ENCODE assay signal across 10 mouse cellular contexts in the genomic region with DNA sequence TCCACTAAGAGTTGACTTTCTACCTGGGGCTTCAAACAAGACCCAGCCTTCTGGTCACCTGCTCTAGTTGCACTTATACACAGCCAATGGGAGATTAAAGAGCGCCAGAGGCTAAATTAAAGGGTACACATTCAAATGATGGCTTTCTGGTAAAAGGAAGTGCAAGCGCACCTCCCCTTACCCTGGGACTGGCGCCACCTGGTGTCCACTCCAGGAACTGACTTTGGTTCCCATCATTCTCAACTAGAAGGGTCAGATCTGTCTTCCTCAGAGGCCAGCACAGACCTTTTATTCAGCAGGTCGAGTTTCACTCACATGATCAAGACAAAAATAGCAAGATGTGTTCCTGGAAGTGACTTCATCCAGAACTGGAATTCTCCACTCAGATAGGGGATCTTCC.
A peak's percentile ranks its signal among the peaks of the same experiment; 100 is the strongest.
DNase-seq lines count a peak whose midpoint lies in the region; ATAC-seq and TF ChIP-seq lines count a peak whose summit lies in the region.
"Had no signal": no experiment of that assay in that cellular context is flagged by ENCODE, and none has a peak within 500 bp of the region (broad histone marks: within the 10 kb centered on the region; RNA-seq: fewer than 3 reads in every experiment).

No protein-coding gene starts in this region.

- DNase-seq in adrenal gland, postnatal 36 days, result peak; percentile 59
- peak; percentile 47 for DNase-seq in gastrocnemius, postnatal 14 days
- DNase-seq in lung, embryonic 14.5 days, result peak; percentile 62
- peak; percentile 58 to 79 for DNase-seq in spleen, postnatal 10 days (ENCODE audit: low spot score in 2 of 2)

- TF ChIP-seq CTCF in intestine, postnatal 0 days (IDR thresholded peaks at IDR 0.05; ENCODE audit: low read depth), result peak; percentile 85
- peak; percentile 85 for TF ChIP-seq CTCF in ES-Bruce4 (IDR thresholded peaks at IDR 0.05; ENCODE audit: low read depth, low read length)
- peak; percentile 74 for TF ChIP-seq CTCF in lung, embryonic 14.5 days (IDR thresholded peaks at IDR 0.05; ENCODE audit: low read depth)

- WGBS in intestine, postnatal 0 days, result 38% methylated on average over 4 of the region's 4 CpGs
- WGBS in intestine, embryonic 15.5 days, result 50% methylated on average over 4 of the region's 4 CpGs
- WGBS in lung, embryonic 14.5 days, result 37% methylated on average over 4 of the region's 4 CpGs
- 55% methylated on average over 4 of the region's 4 CpGs for WGBS in forebrain, embryonic 15.5 days

- H3K27ac ChIP-seq in intestine, postnatal 0 days (ENCODE audit: low read depth, low read length), result no peak overlapping the region
- H3K27ac ChIP-seq in intestine, embryonic 15.5 days, result no peak overlapping the region
- H3K27ac ChIP-seq in ES-Bruce4 (ENCODE audit: insufficient read depth, low read length), result no peak overlapping the region
- no peak overlapping the region for H3K27ac ChIP-seq in lung, embryonic 14.5 days (ENCODE audit: low read depth)
- no peak overlapping the region for H3K27ac ChIP-seq in forebrain, embryonic 15.5 days (replicated peaks)
- H3K27ac ChIP-seq: embryonic facial prominence, embryonic 15.5 days; lung, embryonic 15.5 days had no signal

- H3K4me2 ChIP-seq in intestine, postnatal 0 days (replicated peaks; ENCODE audit: low read depth), result no peak overlapping the region
- H3K4me2 ChIP-seq in intestine, embryonic 15.5 days (replicated peaks), result no peak overlapping the region
- H3K4me2 ChIP-seq in lung, embryonic 14.5 days, result no peak overlapping the region
- no peak overlapping the region for H3K4me2 ChIP-seq in forebrain, embryonic 15.5 days (replicated peaks)
- H3K4me2 ChIP-seq: embryonic facial prominence, embryonic 15.5 days; lung, embryonic 15.5 days had no signal

- no peak for TF ChIP-seq POLR2A in ES-Bruce4 (IDR thresholded peaks at IDR 0.05; ENCODE audit: insufficient read depth, low read length)

- H3K27me3 ChIP-seq in intestine, postnatal 0 days (replicated peaks; ENCODE audit: control insufficient read depth, insufficient read depth, low read length), result no peaks in the 10 kb centered on the region
- H3K27me3 ChIP-seq in intestine, embryonic 15.5 days (replicated peaks), result no peaks in the 10 kb centered on the region
- no peaks in the 10 kb centered on the region for H3K27me3 ChIP-seq in ES-Bruce4 (ENCODE audit: control insufficient read depth, insufficient read depth, low read length, poor library complexity, severe bottlenecking)
- H3K27me3 ChIP-seq in lung, embryonic 14.5 days (ENCODE audit: insufficient read depth, low read length), result no peaks in the 10 kb centered on the region
- no peaks in the 10 kb centered on the region for H3K27me3 ChIP-seq in forebrain, embryonic 15.5 days
- H3K27me3 ChIP-seq: embryonic facial prominence, embryonic 15.5 days; lung, embryonic 15.5 days had no signal

- no peak for ATAC-seq in intestine, postnatal 0 days
- no peak for ATAC-seq in intestine, embryonic 15.5 days
- ATAC-seq in lung, embryonic 14.5 days (ENCODE audit: insufficient read depth), result no peak
- ATAC-seq in forebrain, embryonic 15.5 days (replicated peaks), result no peak

- H3K36me3 ChIP-seq in intestine, postnatal 0 days (ENCODE audit: control insufficient read depth, insufficient read depth), result no peaks in the 10 kb centered on the region
- no peaks in the 10 kb centered on the region for H3K36me3 ChIP-seq in intestine, embryonic 15.5 days
- H3K36me3 ChIP-seq in ES-Bruce4 (ENCODE audit: control insufficient read depth, insufficient read depth, low read length, poor library complexity, severe bottlenecking), result no peaks in the 10 kb centered on the region
- no peaks in the 10 kb centered on the region for H3K36me3 ChIP-seq in lung, embryonic 14.5 days (ENCODE audit: insufficient read depth)
- H3K36me3 ChIP-seq in forebrain, embryonic 15.5 days, result no peaks in the 10 kb centered on the region
- H3K36me3 ChIP-seq: embryonic facial prominence, embryonic 15.5 days; lung, embryonic 15.5 days had no signal

- H3K9me3 ChIP-seq in intestine, postnatal 0 days (ENCODE audit: control insufficient read depth), result no peaks in the 10 kb centered on the region
- H3K9me3 ChIP-seq in intestine, embryonic 15.5 days, result no peaks in the 10 kb centered on the region
- peaks cover 8% of the 10 kb centered on the region; the same call in 1 of the 2 replicates for H3K9me3 ChIP-seq in ES-Bruce4 (replicated peaks; ENCODE audit: control insufficient read depth, insufficient read depth, low read length, poor library complexity, severe bottlenecking)
- no peaks in the 10 kb centered on the region for H3K9me3 ChIP-seq in lung, embryonic 14.5 days (ENCODE audit: low read depth, low read length)
- H3K9me3 ChIP-seq in forebrain, embryonic 15.5 days, result no peaks in the 10 kb centered on the region
- H3K9me3 ChIP-seq: embryonic facial prominence, embryonic 15.5 days; lung, embryonic 15.5 days had no signal

- H3K4me3 ChIP-seq in intestine, postnatal 0 days (ENCODE audit: low read depth, low read length), result no peak overlapping the region
- no peak overlapping the region for H3K4me3 ChIP-seq in intestine, embryonic 15.5 days (replicated peaks)
- H3K4me3 ChIP-seq in ES-Bruce4 (ENCODE audit: low read depth, low read length), result no peak overlapping the region
- no peak overlapping the region for H3K4me3 ChIP-seq in lung, embryonic 14.5 days (ENCODE audit: low read depth, low read length)
- H3K4me3 ChIP-seq in forebrain, embryonic 15.5 days, result no peak overlapping the region
- H3K4me3 ChIP-seq: embryonic facial prominence, embryonic 15.5 days; lung, embryonic 15.5 days had no signal

- intact Hi-C loops in gastrocnemius, postnatal 14 days (cut with DNase I; ENCODE audit: low total_unique reads), result loop anchor here (10.0 kb wide), 1 partner anchor 55 kb away; no protein-coding TSS in a partner anchor

- no peak for TF ChIP-seq EP300 in ES-Bruce4 (IDR thresholded peaks at IDR 0.05; ENCODE audit: insufficient read depth, low read depth, low read length)

- no peak overlapping the region for H3K9ac ChIP-seq in intestine, postnatal 0 days (ENCODE audit: low read depth, low read length)
- H3K9ac ChIP-seq in intestine, embryonic 15.5 days, result no peak overlapping the region
- H3K9ac ChIP-seq in ES-Bruce4 (ENCODE audit: low read depth, poor library complexity, severe bottlenecking), result no peak overlapping the region
- H3K9ac ChIP-seq in lung, embryonic 14.5 days, result no peak overlapping the region
- H3K9ac ChIP-seq in forebrain, embryonic 15.5 days (replicated peaks), result no peak overlapping the region
- H3K9ac ChIP-seq: embryonic facial prominence, embryonic 15.5 days; lung, embryonic 15.5 days had no signal

- no peaks in the 10 kb centered on the region for H3K4me1 ChIP-seq in intestine, postnatal 0 days (replicated peaks; ENCODE audit: control insufficient read depth, insufficient read depth, low read length)
- peaks cover 7% of the 10 kb centered on the region; the same call in 1 of the 2 replicates for H3K4me1 ChIP-seq in intestine, embryonic 15.5 days (replicated peaks)
- H3K4me1 ChIP-seq in ES-Bruce4 (ENCODE audit: control insufficient read depth, insufficient read depth, low read length), result no peaks in the 10 kb centered on the region
- H3K4me1 ChIP-seq in lung, embryonic 14.5 days (ENCODE audit: insufficient read depth), result no peaks in the 10 kb centered on the region
- H3K4me1 ChIP-seq in forebrain, embryonic 15.5 days, result peaks cover 9% of the 10 kb centered on the region
- H3K4me1 ChIP-seq: embryonic facial prominence, embryonic 15.5 days had no signal
